Mouse (Mus musculus) small intestine, adult 2 months (tissue): Measurements from ENCODE around the gene Rad21l. TPM values are rescaled to one million over a fixed set of nuclear protein-coding genes. Genes with fewer than 3 reads are reported as not detected.

Source experiments
- H3K27ac ChIP-seq: fragments of 200-500 bp; 2 replicates; pipeline ENCODE4 v1.5.1; 2012; ENCODE audit warnings: low read depth, low read length, control low read depth, inconsistent platforms; ENCODE audit not compliant: insufficient read depth
- H3K27me3 ChIP-seq: fragments of 200-500 bp; 2 replicates; pipeline ENCODE4 v1.6.1; 2012; ENCODE audit warnings: mild to moderate bottlenecking, moderate library complexity, low read length, inconsistent platforms; ENCODE audit not compliant: control insufficient read depth, insufficient read depth
- H3K36me3 ChIP-seq: fragments of 200-500 bp; 2 replicates; pipeline ENCODE4 v1.6.1; 2012; ENCODE audit warnings: mild to moderate bottlenecking, low read length, control low read depth, inconsistent platforms; ENCODE audit not compliant: control insufficient read depth, insufficient read depth
- H3K4me1 ChIP-seq: fragments of 200-500 bp; 2 replicates; pipeline ENCODE4 v1.6.1; 2012; ENCODE audit warnings: low read length, inconsistent platforms, mixed read lengths; ENCODE audit not compliant: control insufficient read depth, insufficient read depth, insufficient read length
- H3K4me3 ChIP-seq: fragments of 200-500 bp; 2 replicates; pipeline ENCODE4 v1.5.1; 2012; ENCODE audit warnings: low read depth, mild to moderate bottlenecking, control low read depth, inconsistent platforms, low read length, moderate library complexity
- CTCF ChIP-seq: fragments of 200-500 bp; IDR thresholded peaks from 2 replicates; pipeline ENCODE4 v1.5.1; 2012; ENCODE audit warnings: low read depth, mild to moderate bottlenecking, control low read depth, inconsistent platforms, low read length, moderate library complexity, mixed read lengths; ENCODE audit not compliant: insufficient replicate concordance, insufficient read length; ENCODE audit errors: extremely low read depth
- POLR2A ChIP-seq: fragments of 200-500 bp; IDR thresholded peaks from 2 replicates; pipeline ENCODE4 v1.6.1; 2012; ENCODE audit warnings: low read depth, mild to moderate bottlenecking, control low read depth, inconsistent platforms, low read length, moderate library complexity
- WGBS: fragments of 180-500 bp; shearing (Covaris S2); methylation state at CpG from one replicate; pipeline ENCODE4 v1.1.7; 2018; 5-methylcytosine and 5-hydroxymethylcytosine counted together
- polyA plus RNA-seq: library from polyadenylated mRNA; depleted of rRNA; stranded (reverse); fragments of >200 nt; gene quantifications from 2 replicates; pipeline ENCODE4 v1.2.3, GENCODE M21; 2012; rRNA removed

Gene Rad21l
- polyA plus RNA-seq, 1 experiment = not detected

GRCm38 (mm10) chr2:151608435-151608834, 59.9 kb downstream of the Rad21l start:
- TF ChIP-seq CTCF = no peak
- 78% methylated on average over 1 of the region's 1 CpGs for WGBS
- Histone ChIP-seq H3K27me3 (no peaks in the 10 kb centered on the region), H3K36me3 (no peaks in the 10 kb centered on the region), H3K4me1 (0 out of 2 replicates have a peak, but pooled peaks cover 2% of the 10 kb centered on the region), H3K27ac (no peak overlapping the region), H3K4me3 (no peak overlapping the region)

GRCm38 (mm10) chr2:151605437-151605987, 62.8 kb downstream of the Rad21l start:
- H3K4me1 ChIP-seq = peaks cover 16% of the 10 kb centered on the region
- H3K27me3 ChIP-seq = no peaks in the 10 kb centered on the region
- H3K27ac ChIP-seq = no peak overlapping the region
- H3K4me3 ChIP-seq = no peak overlapping the region
- no peaks in the 10 kb centered on the region for H3K36me3 ChIP-seq
- TF ChIP-seq POLR2A = no peak
- TF ChIP-seq CTCF = no peak
- 59% methylated on average over 11 of the region's 11 CpGs for WGBS

- 38% methylated on average over 4 of the region's 4 CpGs for WGBS
Measured at GRCm38 (mm10) chr2:151603630-151604029, 64.7 kb downstream of the Rad21l start.

GRCm38 (mm10) chr2:151602106-151602505, 66.2 kb downstream of the Rad21l start:
- 18% methylated on average over 4 of the region's 4 CpGs for WGBS
- no peak overlapping the region for H3K4me3 ChIP-seq

More at GRCm38 (mm10) chr2:151603630-151604029, 64.7 kb downstream of the Rad21l start:
- TF ChIP-seq POLR2A (no peak), CTCF (no peak)
- no peaks in the 10 kb centered on the region for H3K36me3 ChIP-seq
- H3K27me3 ChIP-seq = no peaks in the 10 kb centered on the region
- no peak overlapping the region for H3K4me3 ChIP-seq
- no peak overlapping the region for H3K27ac ChIP-seq
- H3K4me1 ChIP-seq = peaks cover 14% of the 10 kb centered on the region

GRCm38 (mm10) chr2:151598068-151598467, 70.3 kb downstream of the Rad21l start:
- WGBS = 77% methylated on average over 2 of the region's 2 CpGs
- no peak for TF ChIP-seq CTCF
- no peak for TF ChIP-seq POLR2A
- Histone ChIP-seq H3K4me3 (no peak overlapping the region), H3K4me1 (peaks cover 12% of the 10 kb centered on the region), H3K27ac (no peak overlapping the region), H3K27me3 (no peaks in the 10 kb centered on the region), H3K36me3 (peaks cover 12% of the 10 kb centered on the region)

More at GRCm38 (mm10) chr2:151602106-151602505, 66.2 kb downstream of the Rad21l start:
- Histone ChIP-seq H3K36me3 (no peaks in the 10 kb centered on the region), H3K27me3 (no peaks in the 10 kb centered on the region), H3K27ac (no peak overlapping the region), H3K4me1 (peaks cover 14% of the 10 kb centered on the region)
- TF ChIP-seq CTCF (no peak), POLR2A (no peak)

Other genes with a start within 250 kb of the Rad21l start
- not detected in 2 replicates for gene 4921509C19Rik, start 192.4 kb downstream of the Rad21l start, polyA plus RNA-seq
- gene Nsfl1c, start 174.4 kb downstream of the Rad21l start, polyA plus RNA-seq = 14.4 and 31.1 TPM in 2 replicates
- 30.6 and 65.0 TPM in 2 replicates for gene Fkbp1a, start 126.0 kb downstream of the Rad21l start, polyA plus RNA-seq
- 125 and 228 TPM in 2 replicates for gene Sdcbp2, start 95.9 kb downstream of the Rad21l start, polyA plus RNA-seq
- gene Snph, start 35.9 kb downstream of the Rad21l start, polyA plus RNA-seq = 6.6 and 21.6 TPM in 2 replicates
- 0.08 and 0.32 TPM in 2 replicates for gene Tmem74b, start 33.5 kb upstream of the Rad21l start, polyA plus RNA-seq
- gene Psmf1, start 75.7 kb upstream of the Rad21l start, polyA plus RNA-seq = 19.8 and 45.1 TPM in 2 replicates
- gene Rspo4, start 174.4 kb upstream of the Rad21l start, polyA plus RNA-seq = 0.04 TPM in 1 of 2 replicates, not detected in the other
- 0.15 and 0.25 TPM in 2 replicates for gene Angpt4, start 242.7 kb upstream of the Rad21l start, polyA plus RNA-seq